Mouse (Mus musculus): ENCODE measurements at regions not wholly inside any gene's neighbourhood (a gene's known extent, or its start where the extent isn't known, plus 50 kb on each side); places are given as distances from the start of the nearest gene placed in this dataset.
"Not testable (repeated sequence)": the region's sequence is repeated elsewhere in the genome, so short reads cannot be mapped to it uniquely, and the experiment has no call there.

GRCm38 (mm10) chr14:59052421-59052820 is 90.3 kb downstream of the 1700129C05Rik start:
- TF ChIP-seq POLR2A (IDR thresholded peaks at IDR 0.05; ENCODE audit: borderline replicate concordance, insufficient read depth, low read length) (no peak), CTCF (IDR thresholded peaks at IDR 0.05; ENCODE audit: borderline replicate concordance, insufficient read depth, low read depth, low read length) (no peak)
- 91% methylated on average over 3 of the region's 3 CpGs for WGBS
- Histone ChIP-seq H3K4me1 (ENCODE audit: control insufficient read depth, insufficient read depth, low read length) (no peaks in the 10 kb centered on the region), H3K27ac (ENCODE audit: insufficient read depth, low read length) (no peak overlapping the region), H3K27me3 (ENCODE audit: control insufficient read depth, insufficient read depth, low read length) (no peaks in the 10 kb centered on the region), H3K4me3 (replicated peaks; ENCODE audit: insufficient read depth, low read depth, low read length) (no peak overlapping the region)
- no peak for DNase-seq

- no peak for DNase-seq
- no peak overlapping the region for H3K27ac ChIP-seq (ENCODE audit: insufficient read depth, low read length)
- no peak overlapping the region for H3K4me3 ChIP-seq (replicated peaks; ENCODE audit: insufficient read depth, low read depth, low read length)
- no peaks in the 10 kb centered on the region for H3K27me3 ChIP-seq (ENCODE audit: control insufficient read depth, insufficient read depth, low read length)
- 46% methylated on average over 6 of the region's 6 CpGs for WGBS
- TF ChIP-seq CTCF (IDR thresholded peaks at IDR 0.05; ENCODE audit: borderline replicate concordance, insufficient read depth, low read depth, low read length), result no peak
- no peak for TF ChIP-seq POLR2A (IDR thresholded peaks at IDR 0.05; ENCODE audit: borderline replicate concordance, insufficient read depth, low read length)
- H3K4me1 ChIP-seq (ENCODE audit: control insufficient read depth, insufficient read depth, low read length), result no peaks in the 10 kb centered on the region
These were observed 91.2 kb downstream of the 1700129C05Rik start for GRCm38 (mm10) chr14:59051478-59051879.

DNA sequence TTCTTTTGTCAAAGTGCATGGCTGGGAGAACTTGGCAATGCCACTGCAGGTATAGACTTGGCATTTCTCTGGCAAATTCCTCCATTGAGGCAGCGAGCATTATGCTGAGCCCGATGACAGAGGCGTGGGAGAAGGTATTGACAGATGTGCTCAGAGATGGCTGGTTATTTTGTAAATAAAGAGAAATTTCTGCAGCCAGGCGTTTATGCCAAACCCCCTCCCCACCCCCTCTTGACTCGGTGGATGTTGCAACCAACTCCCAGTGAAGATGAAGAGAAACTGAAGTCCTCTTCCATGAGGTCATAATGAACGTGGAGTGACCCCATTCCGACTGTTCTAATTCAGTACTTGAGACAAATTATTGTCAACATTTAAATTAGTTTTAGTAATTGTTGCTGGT is 97.0 kb downstream of the 1700129C05Rik start:
- 82% methylated on average over 7 of the region's 7 CpGs for WGBS
- no peak for TF ChIP-seq CTCF (IDR thresholded peaks at IDR 0.05; ENCODE audit: borderline replicate concordance, insufficient read depth, low read depth, low read length)
- no peak for TF ChIP-seq POLR2A (IDR thresholded peaks at IDR 0.05; ENCODE audit: borderline replicate concordance, insufficient read depth, low read length)

DNA sequence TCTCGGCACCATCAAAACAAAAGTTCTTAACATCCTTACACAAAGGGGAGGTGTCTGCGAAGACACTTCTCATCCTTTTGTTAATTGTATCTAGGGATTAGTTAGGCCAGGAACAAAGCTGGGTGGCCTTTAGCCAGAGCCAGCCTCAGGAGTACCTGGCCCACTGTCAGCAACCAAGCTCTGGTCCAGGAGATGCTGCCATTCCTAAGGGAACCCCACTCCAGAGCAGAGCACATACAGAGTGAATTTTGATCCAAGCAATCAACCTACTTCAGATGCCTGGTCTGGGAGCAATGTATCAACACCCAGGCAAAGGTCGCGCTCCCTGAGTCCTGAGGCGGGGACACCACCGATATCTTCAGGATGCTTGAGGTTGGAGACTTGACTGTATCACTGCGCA is 97.5 kb downstream of the 1700129C05Rik start:
- 83% methylated on average over 7 of the region's 7 CpGs for WGBS
- no peak overlapping the region for H3K4me3 ChIP-seq (replicated peaks; ENCODE audit: insufficient read depth, low read depth, low read length)
- H3K27ac ChIP-seq (ENCODE audit: insufficient read depth, low read length), result no peak overlapping the region
- H3K27me3 ChIP-seq (ENCODE audit: control insufficient read depth, insufficient read depth, low read length), result no peaks in the 10 kb centered on the region; the same call in 1 of the 2 replicates
- no peaks in the 10 kb centered on the region for H3K4me1 ChIP-seq (ENCODE audit: control insufficient read depth, insufficient read depth, low read length)
- TF ChIP-seq POLR2A (IDR thresholded peaks at IDR 0.05; ENCODE audit: borderline replicate concordance, insufficient read depth, low read length) (no peak), CTCF (IDR thresholded peaks at IDR 0.05; ENCODE audit: borderline replicate concordance, insufficient read depth, low read depth, low read length) (no peak)
- DNase-seq, result no peak

More for the DNA sequence above, 97.0 kb downstream of the 1700129C05Rik start:
- no peaks in the 10 kb centered on the region; the same call in 1 of the 2 replicates for H3K27me3 ChIP-seq (ENCODE audit: control insufficient read depth, insufficient read depth, low read length)
- no peak overlapping the region for H3K27ac ChIP-seq (ENCODE audit: insufficient read depth, low read length)
- no peaks in the 10 kb centered on the region for H3K4me1 ChIP-seq (ENCODE audit: control insufficient read depth, insufficient read depth, low read length)
- DNase-seq, result no peak
- no peak overlapping the region for H3K4me3 ChIP-seq (replicated peaks; ENCODE audit: insufficient read depth, low read depth, low read length)

GRCm38 (mm10) chr14:59042152-59042551 is 100.5 kb downstream of the 1700129C05Rik start:
- no peak overlapping the region for H3K27ac ChIP-seq (ENCODE audit: insufficient read depth, low read length)
- no peak for DNase-seq
- no peak overlapping the region for H3K4me3 ChIP-seq (replicated peaks; ENCODE audit: insufficient read depth, low read depth, low read length)
- H3K4me1 ChIP-seq (ENCODE audit: control insufficient read depth, insufficient read depth, low read length), result no peaks in the 10 kb centered on the region
- H3K27me3 ChIP-seq (ENCODE audit: control insufficient read depth, insufficient read depth, low read length), result no peaks in the 10 kb centered on the region; the same call in 1 of the 2 replicates
- TF ChIP-seq CTCF (IDR thresholded peaks at IDR 0.05; ENCODE audit: borderline replicate concordance, insufficient read depth, low read depth, low read length), result no peak
- no peak for TF ChIP-seq POLR2A (IDR thresholded peaks at IDR 0.05; ENCODE audit: borderline replicate concordance, insufficient read depth, low read length)
- WGBS, result 97% methylated on average over 2 of the region's 2 CpGs

DNA sequence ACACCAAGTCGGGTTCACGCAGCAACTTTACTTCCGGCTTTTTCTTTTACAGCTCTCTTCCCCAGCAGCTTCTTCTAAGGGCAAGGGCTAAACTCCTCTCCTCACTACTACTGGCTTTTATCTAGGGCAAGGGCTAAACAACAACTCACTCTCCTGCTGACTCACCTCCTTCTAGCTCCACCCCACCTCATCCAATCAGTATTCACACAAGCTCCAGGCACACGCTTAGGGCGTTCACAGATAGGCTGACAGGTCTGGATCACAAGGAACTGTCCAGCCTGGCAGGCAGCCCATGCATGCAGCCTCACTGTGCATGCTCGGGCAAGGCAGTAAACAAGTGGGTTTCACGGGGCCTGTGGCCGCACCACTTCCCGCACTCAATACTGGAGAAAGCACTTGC is 116.9 kb downstream of the 1700129C05Rik start:
- H3K27me3 ChIP-seq (ENCODE audit: control insufficient read depth, insufficient read depth, low read length); DNase-seq; H3K4me3 ChIP-seq (replicated peaks; ENCODE audit: insufficient read depth, low read depth, low read length); H3K4me1 ChIP-seq (ENCODE audit: control insufficient read depth, insufficient read depth, low read length); H3K27ac ChIP-seq (ENCODE audit: insufficient read depth, low read length): not testable (repeated sequence)
- 58% methylated on average over 9 of the region's 9 CpGs for WGBS

DNA sequence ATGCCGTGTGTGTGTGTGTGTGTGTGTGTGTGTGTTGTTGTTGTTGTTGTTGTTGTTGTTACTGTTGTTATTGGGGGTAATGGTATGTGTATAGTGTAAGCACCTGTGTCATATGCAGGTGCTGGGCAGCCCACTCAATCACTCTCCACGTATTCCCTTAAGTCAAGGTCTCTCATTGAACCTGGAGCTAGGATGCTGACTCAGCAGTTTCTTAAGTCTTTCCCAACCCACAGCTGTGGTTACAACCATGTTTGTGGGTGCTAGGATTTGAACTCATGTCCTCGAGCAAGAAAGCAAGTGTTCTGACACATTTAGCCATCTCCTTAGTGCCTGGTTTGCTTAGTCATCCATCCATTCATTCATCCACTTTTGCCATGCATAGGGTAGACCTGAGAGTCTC is 133.2 kb downstream of the 1700129C05Rik start:
- no peak for TF ChIP-seq POLR2A (IDR thresholded peaks at IDR 0.05; ENCODE audit: borderline replicate concordance, insufficient read depth, low read length)
- TF ChIP-seq CTCF (IDR thresholded peaks at IDR 0.05; ENCODE audit: borderline replicate concordance, insufficient read depth, low read depth, low read length), result no peak
- Histone ChIP-seq H3K27me3 (ENCODE audit: control insufficient read depth, insufficient read depth, low read length) (no peaks in the 10 kb centered on the region), H3K27ac (ENCODE audit: insufficient read depth, low read length) (no peak overlapping the region), H3K4me3 (replicated peaks; ENCODE audit: insufficient read depth, low read depth, low read length) (no peak overlapping the region), H3K4me1 (ENCODE audit: control insufficient read depth, insufficient read depth, low read length) (no peaks in the 10 kb centered on the region)
- no peak for DNase-seq
- WGBS, result 85% methylated on average over 3 of the region's 3 CpGs

DNA sequence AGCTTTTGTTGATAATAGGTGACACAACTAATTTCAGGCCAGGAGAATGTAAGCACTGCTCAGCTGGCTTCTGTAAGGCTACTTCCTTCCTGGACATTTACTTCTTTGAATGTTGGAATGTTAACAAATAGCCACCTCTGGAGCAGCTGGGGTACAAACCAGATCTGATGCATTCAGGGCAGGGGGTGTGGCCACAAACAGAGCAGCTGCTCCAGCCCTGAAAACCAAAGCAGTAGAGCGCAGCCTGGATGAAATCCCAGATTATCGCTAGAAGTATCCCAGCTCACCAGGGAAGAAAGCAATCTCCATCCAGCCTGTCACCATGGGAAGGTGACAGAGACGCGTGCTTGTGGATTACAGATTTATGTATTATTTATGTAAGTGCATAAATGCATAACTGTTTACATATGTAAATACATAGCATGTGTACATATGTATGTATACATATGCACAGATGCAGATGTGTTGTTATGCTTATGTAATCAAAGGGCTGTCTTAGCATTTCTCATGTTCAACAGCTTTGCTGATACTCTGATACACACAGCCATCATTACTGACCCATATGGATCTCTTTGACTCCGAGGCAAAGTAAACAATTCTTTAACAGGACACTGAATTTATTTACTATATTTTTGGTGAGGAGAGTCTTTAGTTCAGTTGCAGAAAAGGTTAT is 143.5 kb downstream of the 1700129C05Rik start:
- H3K27ac ChIP-seq (ENCODE audit: insufficient read depth, low read length), result no peak overlapping the region
- H3K4me1 ChIP-seq (ENCODE audit: control insufficient read depth, insufficient read depth, low read length), result no peaks in the 10 kb centered on the region
- no peak overlapping the region for H3K4me3 ChIP-seq (replicated peaks; ENCODE audit: insufficient read depth, low read depth, low read length)
- no peak for TF ChIP-seq POLR2A (IDR thresholded peaks at IDR 0.05; ENCODE audit: borderline replicate concordance, insufficient read depth, low read length)
- TF ChIP-seq CTCF (IDR thresholded peaks at IDR 0.05; ENCODE audit: borderline replicate concordance, insufficient read depth, low read depth, low read length), result no peak
- H3K27me3 ChIP-seq (ENCODE audit: control insufficient read depth, insufficient read depth, low read length), result no peaks in the 10 kb centered on the region
- WGBS, result 34% methylated on average over 5 of the region's 5 CpGs
- DNase-seq, result no peak
